Mouse (Mus musculus): ENCODE data around the gene Zfp128.

GRCm38 (mm10) chr7:12903623-12904022 is 22.6 kb downstream of the Zfp128 start:
- TF ChIP-seq CTCF (IDR thresholded peaks at IDR 0.05) (no peak), EP300 (IDR thresholded peaks at IDR 0.05) (no peak)
